Comparison of ENCODE assay signal across 9 mouse cellular contexts in genomic region chr9:66276062-66276461, GRCm38 (mm10).
DNase-seq lines count a peak whose midpoint lies in the region; ATAC-seq and TF ChIP-seq lines count a peak whose summit lies in the region.
"Had no signal": no experiment of that assay in that cellular context is flagged by ENCODE, and none has a peak within 500 bp of the region (broad histone marks: within the 10 kb centered on the region; RNA-seq: fewer than 3 reads in every experiment).

No protein-coding gene starts in this region.

- no peak overlapping the region for H3K9ac ChIP-seq in heart, postnatal 0 days (replicated peaks; ENCODE audit: low read depth, low read length)
- H3K9ac ChIP-seq in midbrain, embryonic 11.5 days (ENCODE audit: low read length), result no peak overlapping the region; the same call in 1 of the 2 replicates
- no peak overlapping the region for H3K9ac ChIP-seq in midbrain, embryonic 16.5 days (ENCODE audit: low read depth, low read length)
- H3K9ac ChIP-seq in hindbrain, embryonic 16.5 days (ENCODE audit: low read depth, low read length), result no peak overlapping the region
- no peak overlapping the region for H3K9ac ChIP-seq in stomach, embryonic 15.5 days
- H3K9ac ChIP-seq: liver, embryonic 14.5 days had no signal

- H3K4me2 ChIP-seq in heart, postnatal 0 days (ENCODE audit: low read depth, low read length), result peak overlapping the region; percentile 62; the same call in 1 of the 2 replicates
- peak overlapping the region; percentile 44 for H3K4me2 ChIP-seq in midbrain, embryonic 11.5 days
- H3K4me2 ChIP-seq in midbrain, embryonic 16.5 days (ENCODE audit: low read length), result no peak overlapping the region
- peak overlapping the region; percentile 50 for H3K4me2 ChIP-seq in hindbrain, embryonic 16.5 days (ENCODE audit: low read length)
- peak overlapping the region; percentile 29 for H3K4me2 ChIP-seq in stomach, embryonic 15.5 days

- no peaks in the 10 kb centered on the region for H3K27me3 ChIP-seq in heart, postnatal 0 days (ENCODE audit: control insufficient read depth, insufficient read depth, low read length)
- H3K27me3 ChIP-seq in midbrain, embryonic 11.5 days (ENCODE audit: control insufficient read depth, insufficient read depth, low read length), result no peaks in the 10 kb centered on the region; the same call in 1 of the 2 replicates
- H3K27me3 ChIP-seq in midbrain, embryonic 16.5 days (ENCODE audit: control insufficient read depth, insufficient read depth, low read depth, low read length), result no peaks in the 10 kb centered on the region
- H3K27me3 ChIP-seq in hindbrain, embryonic 16.5 days (replicated peaks; ENCODE audit: control insufficient read depth, insufficient read depth, low read length), result no peaks in the 10 kb centered on the region
- no peaks in the 10 kb centered on the region for H3K27me3 ChIP-seq in stomach, embryonic 15.5 days (replicated peaks)

- no peak overlapping the region; the same call in 1 of the 2 replicates for H3K27ac ChIP-seq in heart, postnatal 0 days (ENCODE audit: low read depth)
- no peak overlapping the region for H3K27ac ChIP-seq in midbrain, embryonic 11.5 days (ENCODE audit: low read depth, low read length)
- no peak overlapping the region; the same call in 1 of the 2 replicates for H3K27ac ChIP-seq in midbrain, embryonic 16.5 days (ENCODE audit: low read length)
- H3K27ac ChIP-seq in hindbrain, embryonic 16.5 days (ENCODE audit: low read depth, low read length), result no peak overlapping the region
- peak overlapping the region; percentile 72 for H3K27ac ChIP-seq in stomach, embryonic 15.5 days
- H3K27ac ChIP-seq: liver, embryonic 14.5 days had no signal

- TF ChIP-seq EP300 in heart, postnatal 0 days (IDR thresholded peaks at IDR 0.05; ENCODE audit: low read depth), result no peak

- H3K4me1 ChIP-seq in heart, postnatal 0 days (ENCODE audit: control insufficient read depth, insufficient read depth), result peaks cover 12% of the 10 kb centered on the region
- peaks cover 21% of the 10 kb centered on the region for H3K4me1 ChIP-seq in midbrain, embryonic 11.5 days (ENCODE audit: control insufficient read depth, insufficient read depth, low read length)
- peaks cover 13% of the 10 kb centered on the region for H3K4me1 ChIP-seq in midbrain, embryonic 16.5 days (ENCODE audit: control insufficient read depth, insufficient read depth, low read length)
- H3K4me1 ChIP-seq in hindbrain, embryonic 16.5 days (ENCODE audit: control insufficient read depth, insufficient read depth, low read depth, low read length), result peaks cover 13% of the 10 kb centered on the region
- H3K4me1 ChIP-seq in stomach, embryonic 15.5 days, result peaks cover 8% of the 10 kb centered on the region; the same call in 1 of the 2 replicates

- intact Hi-C loops in heart, postnatal 10 days (cut with DNase I), result loop anchor here (2.0 to 5.0 kb wide), 2 partner anchors 33 to 64 kb away; no protein-coding TSS in a partner anchor

- WGBS in heart, postnatal 0 days, result 53% methylated on average over 4 of the region's 4 CpGs
- 17% methylated on average over 4 of the region's 4 CpGs for WGBS in midbrain, embryonic 11.5 days
- WGBS in midbrain, embryonic 16.5 days, result 18% methylated on average over 4 of the region's 4 CpGs
- WGBS in hindbrain, embryonic 16.5 days, result 22% methylated on average over 4 of the region's 4 CpGs
- 49% methylated on average over 4 of the region's 4 CpGs for WGBS in stomach, embryonic 15.5 days

- no peaks in the 10 kb centered on the region for H3K9me3 ChIP-seq in heart, postnatal 0 days (replicated peaks; ENCODE audit: control insufficient read depth, low read length)
- H3K9me3 ChIP-seq in midbrain, embryonic 11.5 days (ENCODE audit: control insufficient read depth, low read length), result no peaks in the 10 kb centered on the region
- no peaks in the 10 kb centered on the region for H3K9me3 ChIP-seq in midbrain, embryonic 16.5 days (replicated peaks; ENCODE audit: control insufficient read depth, low read length, poor library complexity, severe bottlenecking)
- H3K9me3 ChIP-seq in hindbrain, embryonic 16.5 days (ENCODE audit: control insufficient read depth, low read length), result no peaks in the 10 kb centered on the region
- no peaks in the 10 kb centered on the region for H3K9me3 ChIP-seq in stomach, embryonic 15.5 days

- no peak for TF ChIP-seq CTCF in heart, postnatal 0 days (IDR thresholded peaks at IDR 0.05; ENCODE audit: low read depth)

- DNase-seq in heart, postnatal 0 days (ENCODE audit: low spot score), result no peak
- DNase-seq in heart, postnatal 10 days, result no peak
- peak; percentile 82 for DNase-seq in midbrain, embryonic 11.5 days (ENCODE audit: low spot score, missing footprints)
- no peak for DNase-seq in embryo, embryonic 9.5 days (ENCODE audit: extremely low spot score)
- no peak for DNase-seq in testis, postnatal 14 days (ENCODE audit: low spot score)

- no peaks in the 10 kb centered on the region for H3K36me3 ChIP-seq in heart, postnatal 0 days (replicated peaks; ENCODE audit: control insufficient read depth, insufficient read depth, low read length)
- H3K36me3 ChIP-seq in midbrain, embryonic 11.5 days (ENCODE audit: control insufficient read depth, insufficient read depth, low read length), result no peaks in the 10 kb centered on the region
- no peaks in the 10 kb centered on the region for H3K36me3 ChIP-seq in midbrain, embryonic 16.5 days (ENCODE audit: control insufficient read depth, insufficient read depth, low read length)
- H3K36me3 ChIP-seq in hindbrain, embryonic 16.5 days (ENCODE audit: control insufficient read depth, insufficient read depth, low read length), result no peaks in the 10 kb centered on the region
- H3K36me3 ChIP-seq in stomach, embryonic 15.5 days, result no peaks in the 10 kb centered on the region

- ATAC-seq in heart, postnatal 0 days (ENCODE audit: insufficient read depth, low read depth), result no peak
- ATAC-seq in midbrain, embryonic 11.5 days (ENCODE audit: low FRiP score), result no peak
- ATAC-seq in midbrain, embryonic 16.5 days, result no peak
- no peak for ATAC-seq in hindbrain, embryonic 16.5 days
- no peak for ATAC-seq in stomach, embryonic 15.5 days (ENCODE audit: insufficient read depth, low FRiP score, low read depth)

- H3K4me3 ChIP-seq in heart, postnatal 0 days (ENCODE audit: low read depth, low read length), result no peak overlapping the region; the same call in 1 of the 2 replicates
- H3K4me3 ChIP-seq in midbrain, embryonic 11.5 days (ENCODE audit: low read depth, low read length), result no peak overlapping the region
- no peak overlapping the region for H3K4me3 ChIP-seq in midbrain, embryonic 16.5 days (ENCODE audit: low read depth, low read length)
- no peak overlapping the region for H3K4me3 ChIP-seq in hindbrain, embryonic 16.5 days (ENCODE audit: low read length)
- no peak overlapping the region for H3K4me3 ChIP-seq in stomach, embryonic 15.5 days (replicated peaks)
